Mouse (Mus musculus): ENCODE data around the gene Gm15737. TPM values are rescaled to one million over a fixed set of nuclear protein-coding genes. Genes with fewer than 3 reads are reported as not detected.
A peak's percentile ranks its signal among the peaks of the same experiment; 100 is the strongest.

Gene Gm15737
- total RNA-seq, 1 experiment from 2014 or later: not detected

DNA sequence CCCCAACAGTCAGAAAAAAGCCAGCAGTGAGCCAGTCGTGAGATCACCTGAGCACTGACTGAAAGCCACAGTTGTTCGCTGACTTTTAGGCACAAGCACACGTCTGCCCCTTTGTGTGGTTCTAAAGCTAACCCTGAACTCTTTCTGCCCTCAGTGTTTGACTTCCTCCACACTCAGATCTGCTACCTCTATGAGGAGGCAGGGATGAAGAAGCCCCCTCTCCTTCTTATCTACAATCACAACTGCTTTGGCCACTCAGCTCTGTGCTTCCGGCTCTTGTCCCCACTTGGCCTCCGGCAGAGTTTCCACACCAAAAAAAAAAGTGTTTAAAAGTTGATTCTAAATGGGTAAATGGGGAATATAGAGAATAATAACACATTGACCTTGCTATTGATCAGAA lies 7.0 kb downstream of the Gm15737 start:
- DNase-seq: no peak

- no peak for DNase-seq
These were observed 8.1 kb downstream of the Gm15737 start for GRCm38 (mm10) chr6:92877236-92877635.

DNA sequence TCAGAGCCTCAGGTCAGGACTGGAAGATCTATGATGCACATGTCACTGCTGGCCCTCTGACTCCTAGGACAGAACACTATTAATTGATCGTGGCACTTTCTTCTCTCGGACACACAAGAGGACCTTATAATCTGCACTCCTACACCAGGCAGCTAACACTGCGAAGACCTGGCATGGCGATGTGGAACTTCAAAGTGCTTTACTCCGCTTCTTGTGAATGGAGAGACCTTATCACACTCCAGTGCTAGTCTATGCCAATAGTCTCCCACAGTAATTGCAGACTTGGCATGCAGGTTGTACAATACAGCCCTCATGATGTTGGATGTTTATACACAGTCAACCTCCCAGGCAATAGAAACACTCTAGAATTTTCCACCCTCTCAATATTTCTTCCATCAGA lies 9.6 kb downstream of the Gm15737 start:
- no peak for DNase-seq

- DNase-seq: no peak
These were observed 10.6 kb downstream of the Gm15737 start for GRCm38 (mm10) chr6:92879700-92880265.

DNA sequence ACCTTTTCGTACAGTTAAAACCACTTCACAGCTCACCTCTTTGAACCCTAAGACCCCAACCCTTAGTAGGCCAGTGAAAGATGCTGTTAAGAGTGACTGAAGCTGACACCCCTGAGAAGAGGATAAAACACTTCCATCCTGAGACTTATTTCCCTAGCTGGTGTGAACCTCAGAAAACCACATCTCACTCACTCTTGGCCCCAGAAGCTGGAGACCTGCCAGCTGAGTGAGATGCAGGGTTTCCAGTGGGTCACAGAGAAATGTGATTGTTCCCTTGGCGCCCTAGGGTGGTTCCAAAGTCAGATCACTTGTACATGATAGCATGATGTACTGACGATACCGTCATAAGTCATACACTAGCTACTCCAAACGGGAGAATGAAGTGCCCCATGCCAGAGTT lies 13.3 kb downstream of the Gm15737 start:
- no peak for DNase-seq

GRCm38 (mm10) chr6:92883131-92883900 lies 14.2 kb downstream of the Gm15737 start:
- DNase-seq: no peak

DNA sequence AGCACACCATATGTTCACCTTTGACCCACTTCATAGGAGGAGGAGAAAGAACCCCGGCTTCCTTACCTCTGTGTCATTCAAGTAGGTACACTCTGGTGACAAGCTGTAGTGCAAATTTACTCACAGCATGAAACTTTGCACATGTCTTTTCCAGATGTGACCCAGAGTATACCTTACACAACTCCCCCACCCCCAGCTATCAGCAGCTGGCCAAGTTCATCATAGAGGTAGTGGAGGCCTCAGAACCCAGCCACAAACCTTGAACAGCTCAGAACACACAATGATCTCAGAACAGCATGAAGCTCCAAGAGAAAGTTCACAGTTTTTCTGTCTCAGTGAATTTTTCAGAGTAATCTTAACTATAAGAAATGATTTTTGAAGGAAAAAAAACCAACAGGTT lies 22.4 kb downstream of the Gm15737 start:
- DNase-seq: no peak

GRCm38 (mm10) chr6:92904037-92904436 lies 34.9 kb downstream of the Gm15737 start:
- DNase-seq: no peak

- no peak for DNase-seq
These were observed 35.3 kb downstream of the Gm15737 start for GRCm38 (mm10) chr6:92904491-92904890.

- DNase-seq: peak; percentile 27
These were observed 36.8 kb downstream of the Gm15737 start for GRCm38 (mm10) chr6:92905922-92906321.

DNA sequence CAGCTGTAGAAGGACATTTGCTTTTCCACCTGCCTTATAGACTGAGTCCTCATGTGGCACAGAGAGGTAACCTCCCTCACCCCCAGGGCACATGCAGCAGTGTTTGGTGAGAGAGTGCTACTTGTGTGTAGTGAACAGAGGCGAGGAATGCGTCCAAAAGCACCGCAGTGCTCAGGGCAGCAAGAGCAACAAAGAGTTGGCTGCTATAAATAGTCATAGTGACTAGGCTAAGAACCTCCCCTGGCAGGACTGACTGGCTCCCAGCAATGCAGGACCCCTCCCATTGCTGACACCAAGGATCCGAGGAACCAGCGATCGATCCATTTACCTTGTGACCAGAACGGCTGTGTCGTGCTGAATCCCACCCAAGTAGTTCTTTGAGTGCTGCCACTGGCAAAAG lies 40.2 kb downstream of the Gm15737 start:
- DNase-seq: no peak

GRCm38 (mm10) chr6:92910611-92911010 lies 41.5 kb downstream of the Gm15737 start:
- DNase-seq: no peak

DNA sequence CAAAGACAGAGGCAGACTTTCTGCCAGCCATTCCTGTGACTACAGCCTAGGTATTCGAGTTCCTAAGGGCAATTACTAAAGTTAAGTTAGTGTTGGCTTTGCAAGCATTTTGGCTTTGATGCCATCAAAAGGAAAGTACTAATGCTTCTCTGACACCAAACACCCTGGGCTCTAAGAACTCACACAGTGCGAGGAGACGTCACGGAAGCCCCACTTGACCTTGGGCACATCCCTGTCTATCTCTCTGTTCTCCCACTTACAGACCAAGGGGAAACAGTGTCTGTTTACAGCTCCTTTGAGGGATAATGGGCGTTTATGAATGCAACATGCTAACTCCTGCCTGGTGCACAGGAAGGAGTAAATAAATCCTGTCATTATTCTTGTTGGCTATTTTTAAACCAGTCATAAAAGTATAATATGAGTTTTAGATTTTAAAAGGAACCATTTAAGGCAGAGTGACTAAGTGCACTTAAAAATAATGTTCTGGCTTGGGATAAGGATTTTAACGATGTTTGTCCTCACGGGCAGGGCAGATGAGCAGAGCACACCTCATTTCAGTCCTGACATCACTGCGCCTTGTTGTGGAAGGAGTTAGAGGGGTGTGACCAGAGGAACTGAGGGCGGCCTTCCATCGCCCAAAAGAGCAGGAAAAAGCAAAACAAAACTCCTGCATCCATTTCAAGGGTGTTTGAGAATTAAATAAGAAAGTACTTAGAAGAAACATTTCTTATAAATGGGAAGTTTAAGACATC lies 52.0 kb downstream of the Gm15737 start:
- DNase-seq: no peak

- peak; percentile 43 for DNase-seq
These were observed 52.7 kb downstream of the Gm15737 start for GRCm38 (mm10) chr6:92921843-92922242.

DNA sequence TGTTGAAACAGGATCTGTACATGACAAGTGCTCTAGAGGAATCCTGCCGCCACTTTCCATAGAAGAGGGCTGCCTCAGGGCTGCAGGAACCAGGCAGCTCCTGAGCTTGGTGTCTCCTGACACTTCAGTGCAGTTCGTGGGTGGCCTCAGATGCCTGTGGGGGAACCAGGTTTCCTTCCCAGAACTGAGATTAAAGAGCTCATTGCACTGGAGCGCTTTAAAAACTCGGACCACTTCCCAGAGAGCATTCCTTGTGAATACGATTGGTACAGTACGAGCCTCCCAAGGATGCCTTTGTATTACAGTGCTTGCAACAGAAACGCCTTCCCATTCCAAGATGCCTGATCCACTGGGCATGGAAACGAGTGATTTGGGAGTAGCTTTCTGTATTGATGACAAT lies 55.4 kb downstream of the Gm15737 start:
- DNase-seq: no peak

- no peak for DNase-seq
These were observed 59.1 kb downstream of the Gm15737 start for GRCm38 (mm10) chr6:92928261-92928660.

Other genes with a start within 250 kb of the Gm15737 start
- gene Prickle2, start 163.2 kb upstream of the Gm15737 start, total RNA-seq (2021): 6.7 and 7.7 TPM in 2 replicates
- 2.7 and 2.8 TPM in 2 replicates for gene A730049H05Rik, start 52.9 kb upstream of the Gm15737 start, total RNA-seq (2021)
- 56.5 and 65.8 TPM in 2 replicates for gene Adamts9, start 74.1 kb downstream of the Gm15737 start, total RNA-seq (2021)